Mouse (Mus musculus) CD8-positive naive resting alpha-beta T cell, adult 57 days (primary cell): ENCODE data around the gene Palm3. TPM values are rescaled to one million over a fixed set of nuclear protein-coding genes. Genes with fewer than 3 reads are reported as not detected.

Source experiments
- total RNA-seq: library from RNA; stranded (reverse); gene quantifications from one replicate; pipeline ENCODE4 v1.2.4, GENCODE M21; 2023

Gene Palm3
- total RNA-seq, result not detected

DNA sequence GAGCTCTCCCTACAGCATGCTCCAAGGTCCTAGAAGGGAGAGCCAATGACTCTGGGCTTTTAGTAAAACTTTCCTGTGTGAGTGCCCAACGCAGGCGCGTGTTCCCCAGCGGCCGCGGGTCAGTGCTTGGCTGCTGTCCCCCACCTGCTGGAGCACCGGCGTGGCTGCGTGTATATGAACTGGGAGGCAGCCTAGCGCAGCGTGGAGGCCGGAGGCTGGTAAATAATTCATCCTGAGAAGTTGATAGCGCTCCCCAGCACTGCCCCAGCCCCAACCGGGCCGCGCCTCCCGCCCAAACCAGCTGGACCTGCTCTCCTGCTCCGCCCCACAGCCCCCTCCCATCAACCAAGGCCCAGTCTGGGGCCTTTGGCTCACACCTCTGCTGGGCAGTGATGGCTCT is at the start of gene Palm3:
TSS of gene Palm3 (plus strand) at position 376 of the 400 bp plus-strand sequence.

GRCm38 (mm10) chr8:83972150-83973120 is 48.8 kb upstream of the Palm3 start, which contains the start of gene Prkaca:
Gene Prkaca, plus strand, starts transcription at chr8:83972993.

DNA sequence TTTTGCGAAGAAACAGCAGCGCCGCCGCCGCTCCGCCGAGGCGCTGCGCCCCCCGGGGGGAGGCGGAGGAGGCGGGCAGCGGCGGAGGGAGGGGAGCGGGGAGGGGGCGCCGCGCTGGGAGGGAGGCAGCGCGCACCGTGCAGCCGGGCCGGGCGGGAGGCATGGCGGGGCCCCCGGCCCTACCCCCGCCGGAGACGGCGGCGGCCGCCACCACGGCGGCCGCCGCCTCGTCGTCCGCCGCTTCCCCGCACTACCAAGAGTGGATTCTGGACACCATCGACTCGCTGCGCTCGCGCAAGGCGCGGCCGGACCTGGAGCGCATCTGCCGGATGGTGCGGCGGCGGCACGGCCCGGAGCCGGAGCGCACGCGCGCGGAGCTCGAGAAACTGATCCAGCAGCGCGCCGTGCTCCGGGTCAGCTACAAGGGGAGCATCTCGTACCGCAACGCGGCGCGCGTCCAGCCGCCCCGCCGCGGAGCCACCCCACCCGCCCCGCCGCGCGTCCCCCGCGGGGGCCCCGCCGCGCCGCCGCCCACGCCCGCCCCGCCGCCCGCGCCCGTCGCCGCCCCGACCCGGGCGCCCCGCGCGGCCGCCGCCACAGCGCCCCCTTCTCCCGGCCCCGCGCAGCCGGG is 23.6 kb upstream of the Palm3 start, which contains the start of gene Samd1:
TSS of gene Samd1 (plus strand) at position 162 of the 631 bp plus-strand sequence.

DNA sequence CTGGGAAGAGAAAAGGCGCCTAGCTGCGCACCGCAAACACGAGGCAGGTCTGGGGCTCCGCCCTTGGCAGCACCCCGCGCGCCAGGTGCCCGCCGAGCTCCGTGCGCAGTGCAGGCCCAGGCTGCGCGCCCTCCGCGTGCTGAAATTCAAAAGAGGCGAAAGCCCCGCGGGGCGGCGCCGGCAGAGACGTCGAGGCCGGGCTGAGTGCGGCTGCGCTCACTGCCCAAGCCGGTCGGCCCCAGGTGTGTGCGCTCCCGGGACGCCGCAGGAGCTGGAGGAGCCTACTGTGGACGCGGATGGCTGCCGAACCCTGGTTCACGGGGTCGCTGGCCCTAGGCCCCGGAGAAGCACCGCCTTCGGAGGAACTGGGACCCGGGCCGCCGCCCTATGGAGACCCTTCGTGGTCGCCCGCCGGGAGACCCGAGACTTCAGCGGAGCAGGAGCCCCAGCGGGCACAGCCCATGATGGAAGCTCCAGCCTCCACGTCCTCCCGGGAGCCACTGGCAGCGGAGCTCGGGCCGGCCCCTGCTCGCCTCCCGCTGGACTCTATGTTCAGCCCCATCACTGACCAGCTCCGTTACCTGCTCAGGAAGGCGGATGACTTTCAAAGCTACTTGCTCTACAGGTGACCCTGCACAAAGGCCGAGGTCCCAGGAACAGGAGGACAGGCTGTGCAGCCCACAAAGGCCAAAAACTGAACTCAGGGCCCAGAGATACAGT is 19.8 kb upstream of the Palm3 start, which contains the start of gene 1700067K01Rik:
TSS of gene 1700067K01Rik (plus strand) at position 222 of the 720 bp plus-strand sequence.

GRCm38 (mm10) chr8:84011705-84012498 is 9.4 kb upstream of the Palm3 start, which contains the start of gene 2210011C24Rik:
Gene 2210011C24Rik, minus strand, starts transcription at chr8:84012171.

GRCm38 (mm10) chr8:84042066-84042947 is 21.0 kb downstream of the Palm3 start, which contains the start of gene Il27ra:
Gene Il27ra, minus strand, starts transcription at chr8:84042589.

DNA sequence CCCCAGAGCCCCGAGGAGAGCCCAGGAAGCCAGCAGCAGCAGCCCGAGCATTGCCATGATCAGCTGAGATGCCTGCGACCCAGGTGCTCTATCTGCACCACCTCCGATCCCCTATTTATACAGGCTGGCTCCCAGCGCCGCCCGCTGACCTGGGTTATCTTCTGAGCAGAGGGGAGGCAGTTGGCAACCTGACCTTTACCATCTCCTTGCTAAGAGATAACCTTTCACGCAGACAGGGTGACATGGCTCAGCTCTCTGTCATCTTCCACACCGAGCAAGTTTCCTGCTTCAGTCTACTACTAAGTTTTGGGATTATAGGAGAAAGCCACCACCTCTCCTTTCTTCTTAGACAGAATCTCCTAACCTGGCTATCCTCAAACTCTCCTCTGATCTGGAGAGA is 23.6 kb downstream of the Palm3 start, which contains the start of gene Rln3:
TSS of gene Rln3 (minus strand) at position 101 of the 400 bp plus-strand sequence.

DNA sequence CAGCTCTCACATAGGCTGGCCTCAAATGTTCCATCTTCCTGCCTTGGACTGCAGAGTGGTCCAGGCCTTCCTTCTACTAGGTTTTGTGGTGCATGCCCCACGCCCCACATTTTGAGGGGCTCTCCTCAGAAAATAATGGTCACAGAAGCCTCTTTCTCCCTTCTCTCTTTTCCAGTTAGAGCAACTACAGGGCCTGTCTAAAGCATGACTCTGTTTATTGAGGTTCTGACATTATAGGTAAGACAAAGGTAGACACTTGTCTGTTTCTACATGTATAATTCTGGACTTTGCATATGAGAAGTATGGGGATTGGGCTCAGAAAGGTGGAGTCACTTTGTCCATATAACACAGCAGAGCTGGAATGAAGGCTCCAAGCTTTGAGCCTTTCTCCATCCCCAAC is 43.8 kb downstream of the Palm3 start, which contains the start of gene Gm10643:
TSS of gene Gm10643 (minus strand) at position 101 of the 400 bp plus-strand sequence.

DNA sequence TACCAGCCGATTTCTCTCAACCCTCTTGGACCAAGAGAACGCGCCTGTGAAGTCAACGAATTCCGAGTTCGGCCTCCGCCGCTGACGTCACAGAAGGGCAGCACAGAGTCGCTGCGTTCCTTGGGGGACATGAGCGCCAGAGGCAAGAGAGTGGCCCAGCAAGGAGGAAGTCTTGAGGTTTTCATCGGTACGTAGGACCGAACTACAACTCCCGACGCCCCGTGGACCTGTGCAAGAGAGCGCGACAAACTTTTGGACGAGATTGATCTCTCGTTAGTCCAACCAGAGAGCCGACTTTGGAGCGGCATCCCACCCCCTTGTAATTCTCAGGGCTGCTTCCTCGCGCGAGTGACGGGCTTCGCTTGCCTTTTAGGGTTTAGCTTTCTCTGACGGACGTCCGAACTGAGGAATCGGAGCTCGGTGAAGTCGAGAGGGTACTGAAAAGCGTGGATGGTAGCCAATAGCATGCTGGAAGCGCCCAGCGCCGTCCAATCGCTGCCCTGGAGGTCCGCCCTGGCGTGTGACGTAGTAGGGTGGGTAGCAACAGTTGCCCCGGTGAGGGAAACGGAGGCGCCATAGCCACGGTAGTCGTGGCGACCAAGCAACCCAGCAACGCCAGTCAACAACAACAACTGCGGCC is 45.1 kb downstream of the Palm3 start, which contains the start of gene Rfx1:
TSS of gene Rfx1 (plus strand) at position 544 of the 640 bp plus-strand sequence.

Other genes with a start within 250 kb of the Palm3 start
- 59.6 TPM for gene Adgrl1, start 121.4 kb upstream of the Palm3 start, total RNA-seq
- gene Gm10644, start 66.3 kb upstream of the Palm3 start, total RNA-seq, result 0.46 TPM
- 8.2 TPM for gene Asf1b, start 66.0 kb upstream of the Palm3 start, total RNA-seq
- gene Prkaca, start 48.5 kb upstream of the Palm3 start, total RNA-seq, result 36.2 TPM
- 36.0 TPM for gene Samd1, start 23.8 kb upstream of the Palm3 start, total RNA-seq
- gene 1700067K01Rik, start 20.0 kb upstream of the Palm3 start, total RNA-seq, result not detected
- not detected for gene 2210011C24Rik, start 9.3 kb upstream of the Palm3 start, total RNA-seq
- 324 TPM for gene Il27ra, start 21.1 kb downstream of the Palm3 start, total RNA-seq
- gene Rln3, start 23.5 kb downstream of the Palm3 start, total RNA-seq, result 0.89 TPM
- 7.0 TPM for gene Gm10643, start 43.7 kb downstream of the Palm3 start, total RNA-seq
- gene Rfx1, start 45.4 kb downstream of the Palm3 start, total RNA-seq, result 130 TPM
- gene Dcaf15, start 83.3 kb downstream of the Palm3 start, total RNA-seq, result 68.1 TPM
- gene Podnl1, start 104.5 kb downstream of the Palm3 start, total RNA-seq, result 6.4 TPM
- 36.5 TPM for gene Cc2d1a, start 126.5 kb downstream of the Palm3 start, total RNA-seq
- 3.2 TPM for gene 4930432K21Rik, start 126.6 kb downstream of the Palm3 start, total RNA-seq
- not detected for gene Nanos3, start 163.7 kb downstream of the Palm3 start, total RNA-seq
- gene Zswim4, start 215.6 kb downstream of the Palm3 start, total RNA-seq, result 29.1 TPM
- 163 TPM for gene D8Ertd738e, start 228.2 kb downstream of the Palm3 start, total RNA-seq
- gene Mri1, start 235.9 kb downstream of the Palm3 start, total RNA-seq, result 35.8 TPM
- gene Ccdc130, start 248.9 kb downstream of the Palm3 start, total RNA-seq, result 25.9 TPM